Mouse (Mus musculus): ENCODE measurements around the gene Olfr922. TPM values are rescaled to one million over a fixed set of nuclear protein-coding genes. Genes with fewer than 3 reads are reported as not detected.

The Olfr922 gene
- not detected in 2 replicates for polyA plus RNA-seq (2015; fragmentation: Nextera tagmentation; extraction: Ambion mirVana)

- ATAC-seq, result no peak
- no peak within 1 kb of the TSS for H3K4me2 ChIP-seq (ENCODE audit: low read depth, low read length)
- H3K27me3 ChIP-seq (replicated peaks; ENCODE audit: control insufficient read depth, insufficient read depth, low read length), result no peaks in the 10 kb centered on the region
- H3K9ac ChIP-seq (ENCODE audit: low read depth, low read length), result no peak within 1 kb of the TSS
- WGBS, result 70% methylated on average over 2 of the region's 2 CpGs
- H3K36me3 ChIP-seq (ENCODE audit: control insufficient read depth, insufficient read depth, low read length), result no peaks in the 10 kb centered on the region
- H3K4me3 ChIP-seq (ENCODE audit: low read length), result no peak within 1 kb of the TSS
- H3K27ac ChIP-seq (ENCODE audit: low read length), result no peak within 1 kb of the TSS
- H3K4me1 ChIP-seq (ENCODE audit: control insufficient read depth, insufficient read depth, low read length), result no peaks in the 10 kb centered on the region
- H3K9me3 ChIP-seq (ENCODE audit: control insufficient read depth, low read length), result no peaks in the 10 kb centered on the region
Observed at GRCm38 (mm10) chr9:38814314-38814713, at the start of gene Olfr922. Olfr922 (plus strand) TSS chr9:38814614.

DNA sequence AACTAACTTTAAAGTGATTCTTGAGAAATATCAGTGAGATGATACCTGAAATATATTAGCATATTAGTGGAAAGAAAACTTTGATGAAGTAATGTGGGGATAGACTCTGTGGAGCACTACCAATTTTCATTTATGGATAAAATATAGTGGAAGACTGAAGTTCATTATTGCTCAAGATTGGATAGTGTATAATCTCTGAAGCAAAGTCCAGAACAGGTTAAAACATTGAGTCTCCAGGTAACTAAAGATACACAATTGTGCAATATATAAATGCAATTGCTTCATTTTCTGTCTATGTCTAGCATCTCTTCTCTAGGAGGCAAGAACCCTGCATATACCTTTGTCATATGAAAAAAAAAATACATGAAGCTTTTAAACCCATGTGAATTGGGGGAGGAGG lies 41.6 kb upstream of the Olfr922 start, which contains the start of gene Olfr921:
Gene Olfr921, plus strand, starts transcription at position 301 of the 400 bp plus-strand sequence.
- H3K4me3 ChIP-seq (ENCODE audit: low read length), result no peak within 1 kb of the TSS
- no peak within 1 kb of the TSS for H3K9ac ChIP-seq (ENCODE audit: low read depth, low read length)
- no peaks in the 10 kb centered on the region for H3K27me3 ChIP-seq (replicated peaks; ENCODE audit: control insufficient read depth, insufficient read depth, low read length)
- H3K36me3 ChIP-seq (ENCODE audit: control insufficient read depth, insufficient read depth, low read length), result no peaks in the 10 kb centered on the region
- ATAC-seq, result no peak; the same call in 1 of the 2 replicates
- no peaks in the 10 kb centered on the region for H3K9me3 ChIP-seq (ENCODE audit: control insufficient read depth, low read length)
- no peaks in the 10 kb centered on the region for H3K4me1 ChIP-seq (ENCODE audit: control insufficient read depth, insufficient read depth, low read length)
- no peak within 1 kb of the TSS for H3K4me2 ChIP-seq (ENCODE audit: low read depth, low read length)
- H3K27ac ChIP-seq (ENCODE audit: low read length), result no peak within 1 kb of the TSS

GRCm38 (mm10) chr9:38792689-38793088 lies 21.7 kb upstream of the Olfr922 start:
- Histone ChIP-seq H3K27me3 (replicated peaks; ENCODE audit: control insufficient read depth, insufficient read depth, low read length) (no peaks in the 10 kb centered on the region), H3K4me1 (ENCODE audit: control insufficient read depth, insufficient read depth, low read length) (no peaks in the 10 kb centered on the region), H3K4me3 (ENCODE audit: low read length) (no peak overlapping the region), H3K4me2 (ENCODE audit: low read depth, low read length) (no peak overlapping the region), H3K36me3 (ENCODE audit: control insufficient read depth, insufficient read depth, low read length) (no peaks in the 10 kb centered on the region), H3K27ac (ENCODE audit: low read length) (no peak overlapping the region), H3K9me3 (ENCODE audit: control insufficient read depth, low read length) (no peaks in the 10 kb centered on the region), H3K9ac (ENCODE audit: low read depth, low read length) (no peak overlapping the region)
- WGBS, result 87% methylated on average over 2 of the region's 2 CpGs
- ATAC-seq, result no peak

GRCm38 (mm10) chr9:38805696-38806095 lies 8.7 kb upstream of the Olfr922 start:
- H3K27ac ChIP-seq (ENCODE audit: low read length), result no peak overlapping the region
- ATAC-seq, result no peak
- no peaks in the 10 kb centered on the region for H3K4me1 ChIP-seq (ENCODE audit: control insufficient read depth, insufficient read depth, low read length)
- no peaks in the 10 kb centered on the region for H3K36me3 ChIP-seq (ENCODE audit: control insufficient read depth, insufficient read depth, low read length)
- H3K4me3 ChIP-seq (ENCODE audit: low read length), result no peak overlapping the region
- no peak overlapping the region for H3K4me2 ChIP-seq (ENCODE audit: low read depth, low read length)
- no peak overlapping the region for H3K9ac ChIP-seq (ENCODE audit: low read depth, low read length)
- H3K27me3 ChIP-seq (replicated peaks; ENCODE audit: control insufficient read depth, insufficient read depth, low read length), result no peaks in the 10 kb centered on the region
- no peaks in the 10 kb centered on the region for H3K9me3 ChIP-seq (ENCODE audit: control insufficient read depth, low read length)

DNA sequence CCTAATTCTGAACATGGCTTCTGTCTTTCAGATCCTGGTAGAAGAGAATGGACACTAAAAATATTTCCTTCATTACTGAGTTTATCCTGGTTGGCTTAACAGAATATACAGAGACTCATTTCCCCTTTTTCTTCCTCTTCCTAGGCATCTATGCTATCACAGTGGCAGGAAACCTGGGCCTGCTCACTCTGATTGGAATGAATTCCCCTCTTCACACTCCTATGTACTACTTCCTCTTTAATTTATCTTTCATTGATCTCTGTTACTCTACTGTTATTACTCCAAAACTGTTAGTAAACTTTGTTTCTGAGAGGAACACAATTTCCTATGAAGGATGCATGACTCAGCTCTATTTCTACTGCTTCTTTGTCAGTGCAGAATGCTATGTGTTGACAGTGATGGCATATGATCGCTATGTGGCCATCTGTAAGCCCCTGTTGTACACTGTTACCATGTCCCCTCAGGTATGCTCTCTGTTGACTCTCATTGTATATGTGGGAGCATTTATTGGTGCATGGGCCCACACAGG lies 1.1 kb downstream of the Olfr922 start:
- ATAC-seq, result no peak
- no peak overlapping the region for H3K4me2 ChIP-seq (ENCODE audit: low read depth, low read length)
- 95% methylated on average over 1 of the region's 1 CpGs for WGBS

DNA sequence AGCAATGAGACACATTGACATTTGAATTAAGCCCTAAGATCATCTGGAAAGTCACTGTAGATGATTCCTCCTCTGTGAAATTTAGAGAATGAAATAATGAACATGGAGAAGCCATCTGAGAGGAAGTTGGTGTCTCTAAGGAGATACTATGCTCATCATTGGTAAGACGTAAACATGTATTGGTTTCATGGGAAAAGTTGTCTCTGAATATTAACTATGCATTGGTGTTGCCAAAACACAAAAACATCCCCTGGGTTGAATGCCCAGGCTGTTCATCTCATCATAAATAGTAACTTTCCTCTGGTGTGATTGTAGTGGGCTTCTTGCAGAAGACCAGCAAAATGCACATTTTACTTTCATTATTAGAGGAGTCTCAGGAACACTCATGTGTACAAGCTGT lies 11.8 kb downstream of the Olfr922 start, which contains the start of gene Olfr923:
Gene Olfr923, plus strand, starts transcription at position 301 of the 400 bp plus-strand sequence.
- H3K9ac ChIP-seq (ENCODE audit: low read depth, low read length), result no peak within 1 kb of the TSS
- no peak within 1 kb of the TSS for H3K4me3 ChIP-seq (ENCODE audit: low read length)
- H3K36me3 ChIP-seq (ENCODE audit: control insufficient read depth, insufficient read depth, low read length), result no peaks in the 10 kb centered on the region
- ATAC-seq, result no peak
- H3K9me3 ChIP-seq (ENCODE audit: control insufficient read depth, low read length), result no peaks in the 10 kb centered on the region
- H3K27ac ChIP-seq (ENCODE audit: low read length), result no peak within 1 kb of the TSS
- 93% methylated on average over 1 of the region's 1 CpGs for WGBS
- H3K27me3 ChIP-seq (replicated peaks; ENCODE audit: control insufficient read depth, insufficient read depth, low read length), result no peaks in the 10 kb centered on the region
- H3K4me1 ChIP-seq (ENCODE audit: control insufficient read depth, insufficient read depth, low read length), result no peaks in the 10 kb centered on the region
- H3K4me2 ChIP-seq (ENCODE audit: low read depth, low read length), result no peak within 1 kb of the TSS

More for the DNA sequence above, 1.1 kb downstream of the Olfr922 start:
- H3K9me3 ChIP-seq (ENCODE audit: control insufficient read depth, low read length), result no peaks in the 10 kb centered on the region
- no peak overlapping the region for H3K9ac ChIP-seq (ENCODE audit: low read depth, low read length)
- H3K27ac ChIP-seq (ENCODE audit: low read length), result no peak overlapping the region
- H3K27me3 ChIP-seq (replicated peaks; ENCODE audit: control insufficient read depth, insufficient read depth, low read length), result no peaks in the 10 kb centered on the region
- H3K4me1 ChIP-seq (ENCODE audit: control insufficient read depth, insufficient read depth, low read length), result no peaks in the 10 kb centered on the region
- no peaks in the 10 kb centered on the region for H3K36me3 ChIP-seq (ENCODE audit: control insufficient read depth, insufficient read depth, low read length)
- H3K4me3 ChIP-seq (ENCODE audit: low read length), result no peak overlapping the region

DNA sequence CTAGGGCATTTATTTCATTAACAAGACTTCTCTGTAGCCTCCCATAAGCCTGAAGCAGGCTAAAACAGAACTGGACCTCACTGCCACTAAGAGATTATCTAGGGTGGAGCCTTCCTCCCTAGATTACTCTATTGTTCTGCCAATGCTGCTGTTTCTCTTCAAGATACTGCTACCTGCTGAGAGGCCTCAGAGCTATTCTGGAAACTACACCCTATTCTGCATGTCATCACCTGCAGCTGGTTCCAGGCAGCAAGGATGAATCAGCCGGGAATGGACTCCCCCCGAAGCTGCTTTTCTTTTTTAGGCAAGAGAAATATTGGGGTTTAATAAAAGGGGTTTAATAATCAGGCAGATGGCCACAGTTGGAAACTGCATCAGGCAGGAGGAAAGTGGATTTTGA lies 18.6 kb downstream of the Olfr922 start:
- Histone ChIP-seq H3K4me3 (ENCODE audit: low read length) (no peak overlapping the region), H3K27ac (ENCODE audit: low read length) (no peak overlapping the region), H3K36me3 (ENCODE audit: control insufficient read depth, insufficient read depth, low read length) (no peaks in the 10 kb centered on the region), H3K4me1 (ENCODE audit: control insufficient read depth, insufficient read depth, low read length) (no peaks in the 10 kb centered on the region), H3K27me3 (replicated peaks; ENCODE audit: control insufficient read depth, insufficient read depth, low read length) (no peaks in the 10 kb centered on the region), H3K9ac (ENCODE audit: low read depth, low read length) (no peak overlapping the region), H3K4me2 (ENCODE audit: low read depth, low read length) (no peak overlapping the region), H3K9me3 (ENCODE audit: control insufficient read depth, low read length) (no peaks in the 10 kb centered on the region)
- no peak for ATAC-seq
- 83% methylated on average over 2 of the region's 2 CpGs for WGBS

DNA sequence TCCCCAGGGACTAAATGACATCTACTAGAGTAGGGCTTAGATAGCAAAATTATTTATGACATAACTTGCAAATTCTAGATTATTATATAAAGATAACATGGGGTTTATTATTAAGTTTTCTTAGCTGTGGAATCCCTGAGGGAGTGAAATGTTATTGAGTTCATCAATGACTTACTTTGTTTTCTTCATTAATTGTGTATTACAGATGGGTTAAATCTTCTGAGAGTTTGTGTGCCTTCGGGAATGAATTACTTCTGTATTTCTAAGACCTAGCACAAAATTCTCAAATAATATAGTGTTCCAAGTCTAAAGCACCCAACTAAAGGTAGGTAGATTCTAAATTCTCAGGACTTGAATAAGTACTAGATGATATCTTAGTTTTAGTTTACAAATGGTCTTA lies 29.7 kb downstream of the Olfr922 start, which contains the start of gene Olfr924:
Gene Olfr924, plus strand, starts transcription at position 301 of the 400 bp plus-strand sequence.
- H3K27me3 ChIP-seq (replicated peaks; ENCODE audit: control insufficient read depth, insufficient read depth, low read length), result no peaks in the 10 kb centered on the region
- H3K4me1 ChIP-seq (ENCODE audit: control insufficient read depth, insufficient read depth, low read length), result no peaks in the 10 kb centered on the region
- ATAC-seq, result no peak
- no peaks in the 10 kb centered on the region for H3K36me3 ChIP-seq (ENCODE audit: control insufficient read depth, insufficient read depth, low read length)
- no peak within 1 kb of the TSS for H3K4me3 ChIP-seq (ENCODE audit: low read length)
- no peak within 1 kb of the TSS for H3K9ac ChIP-seq (ENCODE audit: low read depth, low read length)
- H3K9me3 ChIP-seq (ENCODE audit: control insufficient read depth, low read length), result no peaks in the 10 kb centered on the region
- 90% methylated on average over 1 of the region's 1 CpGs for WGBS
- H3K4me2 ChIP-seq (ENCODE audit: low read depth, low read length), result no peak within 1 kb of the TSS
- H3K27ac ChIP-seq (ENCODE audit: low read length), result no peak within 1 kb of the TSS

DNA sequence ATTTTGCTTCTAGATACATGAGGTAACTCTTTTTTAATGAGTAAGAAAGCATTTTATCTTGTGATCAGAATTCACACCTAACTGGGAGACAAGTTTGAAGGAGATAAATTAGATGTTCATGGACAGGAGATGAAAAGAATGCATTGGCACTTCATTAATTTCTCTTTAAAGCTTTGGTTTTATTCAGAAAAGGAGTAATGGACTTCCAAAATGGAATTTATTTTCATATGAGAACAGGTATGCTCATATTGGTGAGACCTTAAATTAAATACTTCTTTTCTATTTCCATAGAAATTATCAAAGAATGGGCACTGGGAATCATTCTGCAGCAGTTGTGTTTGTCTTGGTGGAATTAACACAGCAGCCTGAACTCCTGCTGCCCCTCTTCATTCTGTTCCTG lies 40.3 kb downstream of the Olfr922 start, which contains the start of gene Olfr26:
Gene Olfr26, plus strand, starts transcription at position 301 of the 400 bp plus-strand sequence.
- H3K9me3 ChIP-seq (ENCODE audit: control insufficient read depth, low read length), result no peaks in the 10 kb centered on the region
- no peak within 1 kb of the TSS for H3K4me3 ChIP-seq (ENCODE audit: low read length)
- no peaks in the 10 kb centered on the region for H3K4me1 ChIP-seq (ENCODE audit: control insufficient read depth, insufficient read depth, low read length)
- H3K27me3 ChIP-seq (replicated peaks; ENCODE audit: control insufficient read depth, insufficient read depth, low read length), result no peaks in the 10 kb centered on the region
- H3K36me3 ChIP-seq (ENCODE audit: control insufficient read depth, insufficient read depth, low read length), result no peaks in the 10 kb centered on the region
- no peak within 1 kb of the TSS for H3K9ac ChIP-seq (ENCODE audit: low read depth, low read length)
- H3K27ac ChIP-seq (ENCODE audit: low read length), result no peak within 1 kb of the TSS
- H3K4me2 ChIP-seq (ENCODE audit: low read depth, low read length), result no peak within 1 kb of the TSS
- ATAC-seq, result no peak
